Mouse (Mus musculus) liver, embryonic 11.5 days (tissue): Measurements from ENCODE around the gene Cdan1. TPM values are rescaled to one million over a fixed set of nuclear protein-coding genes. Genes with fewer than 3 reads are reported as not detected.
A peak's percentile ranks its signal among the peaks of the same experiment; 100 is the strongest.

Experiments used
- ATAC-seq: fragments of 200-750 bp; cut with Nextera tagmentation; replicated peaks from 2 replicates; pipeline ENCODE4 v1.8.0; 2017; ENCODE audit warnings: moderate number of reproducible peaks, mild to moderate bottlenecking, moderate TSS enrichment, moderate library complexity; ENCODE audit not compliant: low FRiP score
- DNase-seq: peaks from one replicate; pipeline ENCODE4 v3.0.0-alpha.2; 2017; ENCODE audit warnings: low spot score
- H3K27ac ChIP-seq: fragments of 300-500 bp; sonication (generic); 2 replicates; pipeline ENCODE4 v1.5.1; 2014; ENCODE audit warnings: mild to moderate bottlenecking, low read depth, low read length, control low read depth
- H3K27me3 ChIP-seq: fragments of 300-500 bp; sonication (generic); replicated peaks from 2 replicates; pipeline ENCODE4 v1.6.1; 2014; ENCODE audit warnings: low read length, mixed read lengths; ENCODE audit not compliant: control insufficient read depth, insufficient read depth
- H3K36me3 ChIP-seq: fragments of 300-500 bp; sonication (generic); 2 replicates; pipeline ENCODE4 v1.6.1; 2014; ENCODE audit warnings: mild to moderate bottlenecking, low read length, moderate library complexity, mixed read lengths; ENCODE audit not compliant: control insufficient read depth, insufficient read depth
- H3K4me1 ChIP-seq: fragments of 300-500 bp; sonication (generic); replicated peaks from 2 replicates; pipeline ENCODE4 v1.6.1; 2014; ENCODE audit warnings: low read length, mixed read lengths; ENCODE audit not compliant: control insufficient read depth, insufficient read depth
- H3K4me2 ChIP-seq: fragments of 300-500 bp; sonication (generic); 2 replicates; pipeline ENCODE4 v1.6.1; 2014; ENCODE audit warnings: mild to moderate bottlenecking, control low read depth, moderate library complexity
- H3K4me3 ChIP-seq: fragments of 300-500 bp; sonication (generic); 2 replicates; pipeline ENCODE4 v1.5.1; 2014; ENCODE audit warnings: low read depth, low read length, control low read depth
- H3K9ac ChIP-seq: fragments of 300-500 bp; sonication (generic); 2 replicates; pipeline ENCODE4 v1.6.1; 2014; ENCODE audit warnings: low read depth, low read length, control low read depth
- H3K9me3 ChIP-seq: fragments of 300-500 bp; sonication (generic); 2 replicates; pipeline ENCODE4 v1.6.1; 2016; ENCODE audit warnings: low read length, inconsistent platforms, mixed read lengths; ENCODE audit not compliant: control insufficient read depth
- WGBS: fragments of 180-500 bp; shearing (Covaris S2); extraction: QIAGEN DNeasy Blood & Tissue Kit; methylation state at CpG from one replicate; pipeline ENCODE4 v1.1.7; 2014; 5-methylcytosine and 5-hydroxymethylcytosine counted together
- polyA plus RNA-seq: library from polyadenylated mRNA; unstranded; fragments of >200 nt; fragmentation: Nextera tagmentation; extraction: Ambion mirVana; gene quantifications from 2 replicates; pipeline ENCODE4 v1.2.1, GENCODE M21; 2014

The Cdan1 gene
- polyA plus RNA-seq, 1 experiment from 2014 or later: 9.3 TPM

GRCm38 (mm10) chr2:120826936-120827638 is 22.8 kb downstream of the Cdan1 start:
- H3K4me3 ChIP-seq: no peak overlapping the region
- no peak for DNase-seq
- ATAC-seq: no peak
- no peaks in the 10 kb centered on the region for H3K9me3 ChIP-seq
- 62% methylated on average over 1 of the region's 1 CpGs for WGBS
- no peaks in the 10 kb centered on the region for H3K36me3 ChIP-seq
- no peak overlapping the region for H3K9ac ChIP-seq
- H3K27ac ChIP-seq: no peak overlapping the region
- H3K4me1 ChIP-seq: no peaks in the 10 kb centered on the region
- H3K27me3 ChIP-seq: no peaks in the 10 kb centered on the region
- H3K4me2 ChIP-seq: no peak overlapping the region

GRCm38 (mm10) chr2:120770265-120770935 is 79.5 kb downstream of the Cdan1 start:
- Histone ChIP-seq H3K4me1 (no peaks in the 10 kb centered on the region), H3K4me3 (no peak overlapping the region), H3K9me3 (no peaks in the 10 kb centered on the region), H3K27me3 (no peaks in the 10 kb centered on the region), H3K27ac (no peak overlapping the region), H3K36me3 (no peaks in the 10 kb centered on the region), H3K4me2 (no peak overlapping the region), H3K9ac (no peak overlapping the region)
- no peak for DNase-seq
- ATAC-seq: no peak
- WGBS: 68% methylated on average over 2 of the region's 2 CpGs

- no peaks in the 10 kb centered on the region for H3K4me1 ChIP-seq
- H3K4me3 ChIP-seq: no peak overlapping the region
- DNase-seq: no peak
- H3K36me3 ChIP-seq: no peaks in the 10 kb centered on the region
- H3K27ac ChIP-seq: no peak overlapping the region
- H3K27me3 ChIP-seq: no peaks in the 10 kb centered on the region
- H3K9me3 ChIP-seq: no peaks in the 10 kb centered on the region
- H3K9ac ChIP-seq: no peak overlapping the region
- H3K4me2 ChIP-seq: no peak overlapping the region
- no peak for ATAC-seq
Measured at GRCm38 (mm10) chr2:120761922-120762321, 88.0 kb downstream of the Cdan1 start.

GRCm38 (mm10) chr2:120748041-120748440 is 101.9 kb downstream of the Cdan1 start:
- no peaks in the 10 kb centered on the region; the same call in 1 of the 2 replicates for H3K36me3 ChIP-seq
- no peak overlapping the region for H3K4me3 ChIP-seq
- no peaks in the 10 kb centered on the region for H3K9me3 ChIP-seq
- DNase-seq: no peak
- no peak overlapping the region for H3K9ac ChIP-seq
- H3K27ac ChIP-seq: no peak overlapping the region
- H3K4me2 ChIP-seq: no peak overlapping the region
- 89% methylated on average over 2 of the region's 2 CpGs for WGBS
- no peaks in the 10 kb centered on the region for H3K4me1 ChIP-seq
- H3K27me3 ChIP-seq: no peaks in the 10 kb centered on the region
- no peak for ATAC-seq

GRCm38 (mm10) chr2:120745496-120745895 is 104.4 kb downstream of the Cdan1 start:
- Histone ChIP-seq H3K27me3 (no peaks in the 10 kb centered on the region), H3K36me3 (no peaks in the 10 kb centered on the region; the same call in 1 of the 2 replicates), H3K4me3 (no peak overlapping the region), H3K9me3 (no peaks in the 10 kb centered on the region), H3K4me2 (no peak overlapping the region), H3K9ac (no peak overlapping the region), H3K27ac (no peak overlapping the region), H3K4me1 (no peaks in the 10 kb centered on the region)
- 94% methylated on average over 1 of the region's 1 CpGs for WGBS
- ATAC-seq (no peak), DNase-seq (no peak)

GRCm38 (mm10) chr2:120731877-120732530 is 117.9 kb downstream of the Cdan1 start:
- H3K36me3 ChIP-seq: peaks cover 12% of the 10 kb centered on the region
- DNase-seq: no peak
- 27% methylated on average over 7 of the region's 7 CpGs for WGBS
- peak overlapping the region; percentile 93 for H3K4me2 ChIP-seq
- H3K9me3 ChIP-seq: no peaks in the 10 kb centered on the region
- no peak; the same call in 1 of the 2 replicates for ATAC-seq
- peaks cover 25% of the 10 kb centered on the region for H3K4me1 ChIP-seq
- peak overlapping the region; percentile 92 for H3K4me3 ChIP-seq
- 0 out of 2 replicates have a peak overlapping the region, but pooled peaks have one; percentile 95 for H3K9ac ChIP-seq
- H3K27me3 ChIP-seq: no peaks in the 10 kb centered on the region
- peak overlapping the region; percentile 95 for H3K27ac ChIP-seq

- H3K4me1 ChIP-seq: peaks cover 25% of the 10 kb centered on the region
- H3K9me3 ChIP-seq: no peaks in the 10 kb centered on the region
- peak overlapping the region; percentile 93 for H3K4me2 ChIP-seq
- H3K27ac ChIP-seq: peak overlapping the region; percentile 95
- H3K36me3 ChIP-seq: peaks cover 18% of the 10 kb centered on the region
- DNase-seq (peak; percentile 94), ATAC-seq (peak; percentile 97)
- peak overlapping the region; percentile 92 for H3K4me3 ChIP-seq
- peak overlapping the region; percentile 95 for H3K9ac ChIP-seq
- WGBS: under 1% methylated on average over 61 of the region's 61 CpGs
- H3K27me3 ChIP-seq: no peaks in the 10 kb centered on the region
Measured at GRCm38 (mm10) chr2:120731167-120731862, 118.6 kb downstream of the Cdan1 start.

GRCm38 (mm10) chr2:120730639-120731166 is 119.2 kb downstream of the Cdan1 start:
- peak; percentile 56 for DNase-seq
- Histone ChIP-seq H3K9me3 (no peaks in the 10 kb centered on the region), H3K27ac (peak overlapping the region; percentile 95), H3K9ac (peak overlapping the region; percentile 95), H3K4me1 (peaks cover 25% of the 10 kb centered on the region), H3K36me3 (peaks cover 22% of the 10 kb centered on the region), H3K4me3 (peak overlapping the region; percentile 92), H3K27me3 (no peaks in the 10 kb centered on the region), H3K4me2 (peak overlapping the region; percentile 93)
- under 1% methylated on average over 50 of the region's 50 CpGs for WGBS
- peak; percentile 4 for ATAC-seq
